Mouse (Mus musculus) gastrocnemius, adult 2 months (tissue): ENCODE results near the gene Gm12185. TPM values are rescaled to one million over a fixed set of nuclear protein-coding genes. Genes with fewer than 3 reads are reported as not detected.
"Not testable (repeated sequence)": the region's sequence is repeated elsewhere in the genome, so short reads cannot be mapped to it uniquely, and the experiment has no call there.

Experiments
- DNase-seq: peaks from one replicate; pipeline ENCODE4 v3.0.0; 2022
- H3K27ac ChIP-seq: fragments of 200-600 bp; 2 replicates; pipeline ENCODE4 v1.8.1; 2022; ENCODE audit warnings: mild to moderate bottlenecking
- H3K4me3 ChIP-seq: fragments of 200-600 bp; 2 replicates; pipeline ENCODE4 v1.8.1; 2022; ENCODE audit warnings: mild to moderate bottlenecking, moderate library complexity
- CTCF ChIP-seq: fragments of 200-600 bp; IDR thresholded peaks from 2 replicates; pipeline ENCODE4 v1.8.1; 2022; ENCODE audit warnings: antibody characterized with exemption, mild to moderate bottlenecking, moderate library complexity
- intact Hi-C: fragments of 180-260 bp; cut with DNase I; formaldehyde crosslinking; loops from one replicate; pipeline ENCODE4 v1.15.1; 2025
- total RNA-seq, 2 experiments: library from RNA; stranded (reverse); gene quantifications; 2 replicates each; pipeline ENCODE4 v1.2.3; 2021

Gene Gm12185
- total RNA-seq, 2 experiments from 2014 or later, result 0.39 to 0.46 TPM

DNA sequence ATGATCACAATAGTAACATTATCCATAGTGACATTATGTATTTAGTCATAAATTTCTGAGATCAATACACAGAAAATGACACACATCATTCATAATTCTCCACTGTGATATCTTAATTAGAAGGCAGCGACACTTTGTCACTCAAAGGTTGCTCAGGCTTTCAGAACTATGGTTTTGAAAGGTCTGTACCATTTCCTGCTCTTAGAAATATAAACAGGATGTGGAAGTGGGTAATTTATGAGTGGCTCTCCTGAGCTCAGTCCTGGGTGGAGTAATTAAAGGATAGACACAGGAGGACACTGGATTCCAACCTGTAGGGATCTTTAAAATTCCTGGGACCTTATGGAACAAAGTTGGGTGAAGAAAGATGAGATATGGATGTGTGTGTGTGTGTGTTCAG, 58.6 kb downstream of the Gm12185 start:
- H3K27ac ChIP-seq, DNase-seq, H3K4me3 ChIP-seq, intact Hi-C loops: not testable (repeated sequence)

DNA sequence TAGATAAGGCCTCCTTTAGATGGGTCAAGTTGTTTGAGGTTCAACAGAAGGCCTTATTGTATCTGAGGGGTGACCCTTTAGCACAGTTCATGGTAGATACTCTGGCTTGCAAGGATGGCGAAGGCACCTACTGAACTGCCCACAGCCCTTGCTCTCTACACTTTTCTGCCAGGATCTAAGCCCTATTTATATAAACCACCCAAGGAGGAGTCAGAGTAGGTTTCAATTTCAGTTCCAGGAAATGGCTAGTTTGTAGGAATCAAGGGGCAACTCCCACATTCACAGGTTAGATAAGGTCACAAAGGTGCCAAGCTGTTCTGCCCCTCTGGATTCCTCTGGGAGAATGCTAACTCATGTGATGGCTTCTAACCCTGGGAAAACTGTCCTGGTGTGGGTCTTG, 64.0 kb downstream of the Gm12185 start:
- intact Hi-C loops, result not testable (repeated sequence)

DNA sequence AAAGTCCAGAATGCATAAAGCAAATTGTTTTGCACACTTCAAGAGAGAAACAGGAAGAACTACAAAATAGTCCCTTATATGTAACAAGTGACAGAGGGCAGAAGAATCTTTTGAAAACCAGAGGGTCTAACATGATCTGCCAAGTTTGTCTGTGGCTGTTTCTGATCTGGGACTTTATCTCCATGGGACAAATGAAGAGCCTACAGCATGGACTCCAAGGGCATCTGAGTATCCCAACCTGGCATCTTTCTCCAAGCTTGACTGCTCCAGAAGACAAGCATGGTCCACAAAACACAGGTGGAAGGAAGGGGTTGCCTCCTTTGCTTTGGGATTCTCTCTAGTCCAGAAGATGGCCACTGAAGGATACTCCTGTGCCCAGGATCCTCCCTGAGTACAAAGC, 65.6 kb downstream of the Gm12185 start:
- intact Hi-C loops, DNase-seq, H3K4me3 ChIP-seq, H3K27ac ChIP-seq: not testable (repeated sequence)

More for the DNA sequence above, 64.0 kb downstream of the Gm12185 start:
- H3K4me3 ChIP-seq, H3K27ac ChIP-seq, DNase-seq: not testable (repeated sequence)

DNA sequence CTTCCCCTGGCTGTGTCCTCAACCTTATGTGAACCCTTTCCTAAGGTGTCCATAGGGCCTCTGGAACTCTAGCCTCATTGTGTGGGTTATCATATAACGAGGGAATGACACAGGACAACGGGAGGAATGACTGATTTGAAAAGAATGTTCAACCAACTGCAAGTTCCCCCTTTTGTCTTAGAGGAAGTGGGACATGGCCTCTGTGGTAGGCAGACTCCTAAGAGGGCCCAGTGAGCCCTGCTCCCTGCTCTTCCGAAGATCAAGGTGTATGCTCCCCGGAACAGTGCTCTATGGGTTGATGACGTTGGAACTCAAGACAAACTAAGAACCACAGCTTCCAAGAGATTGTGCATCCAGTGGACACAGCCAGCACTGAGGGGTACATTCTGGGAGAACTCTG, 68.2 kb downstream of the Gm12185 start:
- H3K27ac ChIP-seq, DNase-seq, H3K4me3 ChIP-seq: not testable (repeated sequence)
- intact Hi-C loops, result loop anchor here (5.0 kb wide), 2 partner anchors 73 to 153 kb away; partner anchors contain the start of gene Ifi47

DNA sequence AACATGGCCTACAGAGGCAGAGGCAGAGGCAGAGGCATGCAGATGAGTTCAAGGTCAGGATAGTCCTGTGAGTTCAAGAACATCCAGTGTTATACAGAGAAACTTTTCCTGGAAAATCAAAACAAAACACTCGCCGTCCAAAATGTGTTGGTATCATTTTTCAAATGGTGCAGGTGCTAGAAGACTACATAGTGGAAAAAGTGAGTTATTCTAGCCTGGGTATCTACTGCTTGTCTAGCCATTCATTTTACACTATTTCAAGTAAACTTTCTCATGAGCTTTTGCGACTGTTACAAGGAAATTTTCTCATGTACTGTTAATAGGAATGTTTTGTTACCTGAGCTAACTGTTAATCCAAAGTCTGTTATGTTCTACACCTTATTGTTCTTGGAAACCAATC, 73.6 kb downstream of the Gm12185 start:
- no peak overlapping the region for H3K4me3 ChIP-seq
- no peak for DNase-seq
- no peak overlapping the region for H3K27ac ChIP-seq
- intact Hi-C loops, result no loop called here
- TF ChIP-seq CTCF, result no peak

DNA sequence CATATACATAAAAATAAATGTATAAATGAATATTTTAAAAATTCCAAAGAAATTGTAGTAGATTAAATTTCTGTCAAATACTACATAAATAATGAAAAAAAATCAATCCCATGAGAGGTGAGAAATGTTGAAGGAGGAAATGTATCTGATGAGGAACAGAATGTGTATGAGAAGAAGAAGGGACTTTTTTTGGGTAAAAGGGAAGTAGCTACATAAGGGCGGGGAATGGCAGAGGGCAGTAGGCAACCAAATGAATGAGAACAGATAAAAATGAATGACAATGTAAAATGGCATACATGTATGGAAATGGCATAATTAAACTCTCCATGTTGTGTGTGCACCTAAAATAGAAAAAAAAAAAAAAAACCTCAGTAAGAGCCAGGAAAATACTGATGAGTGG, 78.4 kb downstream of the Gm12185 start:
- intact Hi-C loops, result no loop called here
- H3K4me3 ChIP-seq, result no peak overlapping the region
- no peak overlapping the region for H3K27ac ChIP-seq
- DNase-seq, result no peak
- no peak for TF ChIP-seq CTCF

DNA sequence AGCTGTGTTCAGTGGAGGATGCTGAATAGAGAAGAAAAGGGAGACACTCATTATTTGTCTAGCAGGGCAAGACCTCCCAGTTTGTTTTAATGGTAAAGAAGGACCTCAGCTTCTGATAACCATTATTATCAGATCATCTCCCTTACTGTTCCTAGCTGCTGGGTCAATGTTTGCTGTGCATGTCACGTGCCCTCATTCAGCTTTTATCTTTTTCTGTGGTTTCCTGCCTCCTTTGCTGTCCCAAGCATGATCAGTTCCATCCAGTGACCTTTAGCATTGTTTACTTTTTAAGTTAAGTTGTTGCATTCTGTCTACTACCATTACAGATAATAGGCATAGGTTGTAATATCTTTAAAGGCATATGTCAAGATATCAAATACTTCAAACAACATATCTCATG, 83.6 kb downstream of the Gm12185 start:
- intact Hi-C loops, result no loop called here
- H3K4me3 ChIP-seq, result no peak overlapping the region
- no peak for DNase-seq
- H3K27ac ChIP-seq, result no peak overlapping the region
- no peak for TF ChIP-seq CTCF

DNA sequence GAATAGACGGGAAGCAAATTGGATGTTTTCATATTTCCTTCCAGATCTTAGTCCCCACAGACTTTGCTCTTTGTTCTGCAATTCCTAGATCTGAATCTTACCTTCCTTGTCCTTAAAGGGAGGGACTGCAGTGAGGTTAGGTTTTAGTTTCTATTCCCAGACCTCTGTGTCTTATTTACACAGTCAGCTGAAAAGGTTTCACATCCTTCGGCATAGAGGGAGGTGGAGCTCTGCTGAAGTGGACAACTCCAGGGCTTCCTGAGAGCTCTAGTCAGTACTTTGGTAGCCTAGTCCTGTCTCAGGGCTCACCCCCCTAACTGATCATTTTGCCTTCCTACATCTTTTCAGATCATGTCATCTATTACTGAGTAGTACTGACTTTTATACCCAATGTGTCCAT, 90.0 kb downstream of the Gm12185 start, which contains the start of gene Gm5431:
Gene Gm5431 (minus strand): TSS at position 194 of the 400 bp plus-strand sequence.
- no peak for TF ChIP-seq CTCF
- DNase-seq, result no peak
- H3K27ac ChIP-seq, result no peak within 1 kb of the TSS
- H3K4me3 ChIP-seq, result peak within 1 kb of the TSS; percentile 26
- intact Hi-C loops, result no loop called here

DNA sequence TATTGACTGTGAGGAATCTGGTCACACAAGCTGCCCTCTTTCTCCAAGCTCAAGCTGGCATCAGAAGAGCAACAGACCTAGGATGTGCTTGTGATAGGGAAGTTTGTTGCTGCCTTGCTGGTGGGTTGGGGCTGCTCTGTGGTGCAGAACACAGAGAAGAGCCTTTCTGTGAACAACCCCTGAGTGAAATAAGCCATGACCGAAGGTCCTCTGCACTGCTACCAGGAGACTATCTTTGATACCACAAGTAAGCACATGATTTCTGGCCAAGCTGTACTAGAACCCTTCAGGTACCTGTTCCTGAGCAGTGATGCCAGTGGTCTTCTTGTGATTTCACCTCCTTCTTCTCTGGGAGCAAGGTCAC, 90.5 kb downstream of the Gm12185 start:
- intact Hi-C loops, DNase-seq, H3K27ac ChIP-seq: not testable (repeated sequence)
- peak overlapping the region; percentile 26 for H3K4me3 ChIP-seq

DNA sequence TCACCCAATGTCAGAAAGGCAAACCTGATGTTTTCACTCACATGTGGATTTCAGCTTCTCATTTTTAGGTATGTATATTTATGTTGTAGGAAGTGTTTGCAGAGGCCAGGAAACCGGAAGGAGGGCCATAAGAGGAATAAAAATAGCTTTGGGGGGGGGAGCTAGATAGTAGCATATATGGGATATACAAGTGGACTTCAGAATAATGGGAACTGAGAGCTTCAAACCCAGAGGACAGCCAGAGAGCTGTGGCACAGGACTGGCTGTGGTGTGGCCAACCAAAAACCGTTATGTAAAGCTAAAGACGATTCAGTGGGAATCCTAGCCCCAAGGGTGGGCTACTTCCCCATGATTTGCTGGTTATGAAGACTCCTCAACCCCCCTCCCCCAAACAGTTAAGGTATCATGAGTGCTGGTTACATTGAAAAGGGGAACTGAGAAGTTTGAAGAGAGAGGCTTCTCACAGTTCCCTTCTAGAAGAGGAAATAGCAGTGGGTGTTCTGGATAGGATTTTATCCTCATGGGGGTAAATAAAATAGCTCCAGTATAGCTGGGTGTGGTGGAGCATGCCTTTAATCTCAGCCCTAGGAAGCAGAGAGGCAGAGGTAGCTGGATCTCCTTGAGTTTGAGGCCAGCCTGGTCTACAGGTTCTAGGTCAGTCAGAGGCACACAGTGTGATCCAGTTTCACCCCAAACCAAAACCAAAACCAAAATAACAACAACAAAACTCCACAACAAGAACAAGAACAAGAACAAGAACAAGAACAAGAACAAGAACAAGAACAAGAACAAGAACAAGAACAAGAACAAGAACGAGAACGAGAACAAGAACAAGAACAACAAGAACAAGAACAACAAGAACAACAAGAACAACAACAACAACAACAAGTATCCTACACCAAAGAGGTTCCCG, 91.1 kb downstream of the Gm12185 start:
- H3K27ac ChIP-seq, intact Hi-C loops, H3K4me3 ChIP-seq, DNase-seq: not testable (repeated sequence)

DNA sequence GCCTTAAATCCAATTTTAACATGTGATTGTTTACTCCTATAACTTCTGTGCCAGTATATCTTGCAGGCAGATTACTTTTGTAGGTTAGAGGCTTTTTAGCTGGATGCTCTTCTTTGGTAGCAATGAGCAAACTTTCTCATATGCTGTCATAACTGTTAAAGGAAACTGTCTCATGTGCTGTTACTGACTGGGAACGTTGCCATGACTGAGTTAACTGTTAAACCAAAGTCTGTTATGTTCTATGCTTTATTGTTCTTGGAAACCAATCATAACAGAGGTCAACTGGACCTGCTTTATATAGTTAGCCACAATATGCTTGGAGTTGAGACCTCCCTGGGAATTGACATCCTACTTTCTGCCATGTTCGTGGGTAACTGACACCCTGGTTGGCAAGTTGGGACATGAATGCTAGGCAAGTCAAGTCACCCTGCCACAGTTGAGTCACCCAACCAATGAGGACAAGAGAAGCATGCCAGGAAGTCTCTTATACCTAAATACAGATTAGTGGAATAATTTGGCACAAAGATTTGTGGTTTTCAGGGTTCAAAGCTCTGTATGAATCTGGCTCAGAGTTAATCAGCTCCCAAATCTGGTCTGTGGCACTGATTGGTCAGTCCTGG, 93.1 kb downstream of the Gm12185 start:
- Histone ChIP-seq H3K4me3 (no peak overlapping the region), H3K27ac (no peak overlapping the region)
- intact Hi-C loops, result no loop called here
- TF ChIP-seq CTCF, result no peak
- DNase-seq, result no peak

DNA sequence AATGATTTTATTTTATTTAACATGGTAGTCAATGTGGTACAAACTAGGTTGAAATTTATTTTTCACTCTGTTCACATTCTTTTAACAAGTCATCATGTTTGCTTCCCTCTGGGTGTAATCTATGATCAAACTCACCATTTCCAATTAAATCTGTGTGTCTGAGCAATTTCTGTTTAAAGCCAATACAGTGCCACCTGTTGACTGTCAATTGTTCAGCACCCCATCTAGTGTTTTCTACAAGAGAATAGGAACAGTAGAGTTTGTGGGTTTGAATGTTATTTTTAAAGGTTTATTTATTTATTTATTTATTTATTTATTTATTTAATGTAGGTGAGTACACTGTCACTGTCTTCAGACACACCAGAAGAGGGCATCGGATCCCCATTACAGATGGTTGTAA, 115.3 kb downstream of the Gm12185 start:
- TF ChIP-seq CTCF, result no peak
- Histone ChIP-seq H3K4me3 (no peak overlapping the region), H3K27ac (no peak overlapping the region)
- intact Hi-C loops, result no loop called here
- DNase-seq, result no peak

DNA sequence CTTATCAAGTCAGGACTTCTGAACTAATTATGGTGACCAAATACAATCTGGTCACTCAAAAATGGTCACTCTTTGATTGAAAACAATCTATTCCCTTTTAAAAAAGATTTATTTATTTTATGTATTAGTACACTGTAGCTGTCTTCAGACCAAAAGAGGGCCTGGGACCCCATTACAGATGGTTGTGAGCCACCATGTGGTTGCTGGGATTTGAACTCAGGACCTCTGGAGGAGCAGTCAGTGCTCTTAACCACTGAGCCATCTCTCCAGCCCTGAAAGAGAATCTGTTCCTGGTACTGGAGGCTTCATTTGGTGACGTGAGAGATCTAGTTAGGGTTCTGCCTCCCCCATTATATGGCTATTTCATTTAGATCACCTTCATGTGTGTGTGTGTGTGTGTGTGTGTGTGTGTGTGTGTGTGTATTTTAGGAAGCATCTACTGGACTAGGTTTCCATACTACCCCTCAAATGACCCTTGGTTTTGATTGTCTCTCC, 116.6 kb downstream of the Gm12185 start:
- DNase-seq, intact Hi-C loops, H3K4me3 ChIP-seq, H3K27ac ChIP-seq: not testable (repeated sequence)
